Mouse (Mus musculus): ENCODE data around the gene Gria1. TPM values are rescaled to one million over a fixed set of nuclear protein-coding genes. Genes with fewer than 3 reads are reported as not detected.

Gria1 gene
- polyA plus RNA-seq (2017; shearing (Covaris generic)): not detected

DNA sequence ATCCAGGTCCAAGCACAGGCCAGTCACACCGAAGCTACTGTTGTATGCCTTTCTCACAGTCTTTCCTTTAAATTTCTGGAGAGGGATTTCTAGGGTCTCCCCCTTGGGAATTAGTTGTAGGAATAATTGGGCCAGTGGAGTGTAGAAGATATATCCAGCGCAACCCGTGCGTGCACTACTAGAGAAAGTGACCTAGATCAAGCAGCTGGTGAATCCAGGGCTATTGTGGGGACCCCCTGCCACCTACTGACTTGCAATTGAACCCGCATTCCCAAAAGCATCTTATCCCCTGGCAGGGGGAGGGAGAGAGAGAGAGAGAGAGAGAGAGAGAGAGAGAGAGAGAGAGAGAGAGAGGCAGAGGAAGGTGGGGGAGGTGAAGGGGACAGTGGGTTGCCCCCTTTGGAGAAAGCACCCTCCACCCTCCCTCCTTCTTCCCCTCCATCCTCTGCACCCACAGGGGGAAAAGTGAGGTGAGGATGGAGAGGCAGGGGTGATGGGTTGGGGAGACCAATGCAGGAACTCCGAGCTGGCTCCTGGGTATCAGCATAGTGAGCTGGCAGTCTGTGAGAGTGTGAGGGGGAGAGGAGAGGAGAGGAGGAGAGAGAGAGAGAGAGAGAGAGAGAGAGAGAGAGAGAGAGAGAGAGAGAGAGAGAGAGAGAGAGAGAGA is at the start of gene Gria1:
TSS of gene Gria1 (plus strand) at position 364 of the 667 bp plus-strand sequence.
- ATAC-seq: no peak

- no peak for ATAC-seq
Measured at GRCm38 (mm10) chr11:56961751-56962150, 49.4 kb upstream of the Gria1 start.

DNA sequence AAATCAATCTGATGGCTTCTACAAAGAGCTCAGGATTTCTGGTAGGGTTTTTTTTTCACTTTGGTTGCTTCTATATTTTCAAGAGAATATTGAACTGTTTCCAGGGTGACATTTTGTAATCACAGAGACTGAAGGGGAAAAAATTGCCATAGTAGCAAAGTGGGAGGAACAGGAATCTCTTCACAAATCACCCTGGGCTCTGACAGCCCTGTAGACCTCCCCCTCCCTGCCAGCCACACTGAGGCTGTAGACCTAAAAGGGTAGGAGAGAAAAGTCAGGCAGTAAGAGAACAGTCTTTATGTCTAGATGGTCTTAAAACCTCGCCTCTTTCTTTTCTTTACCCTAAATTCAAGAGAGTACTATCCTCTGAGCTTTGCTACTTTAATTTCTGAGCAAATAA is 38.4 kb upstream of the Gria1 start:
- no peak for ATAC-seq

DNA sequence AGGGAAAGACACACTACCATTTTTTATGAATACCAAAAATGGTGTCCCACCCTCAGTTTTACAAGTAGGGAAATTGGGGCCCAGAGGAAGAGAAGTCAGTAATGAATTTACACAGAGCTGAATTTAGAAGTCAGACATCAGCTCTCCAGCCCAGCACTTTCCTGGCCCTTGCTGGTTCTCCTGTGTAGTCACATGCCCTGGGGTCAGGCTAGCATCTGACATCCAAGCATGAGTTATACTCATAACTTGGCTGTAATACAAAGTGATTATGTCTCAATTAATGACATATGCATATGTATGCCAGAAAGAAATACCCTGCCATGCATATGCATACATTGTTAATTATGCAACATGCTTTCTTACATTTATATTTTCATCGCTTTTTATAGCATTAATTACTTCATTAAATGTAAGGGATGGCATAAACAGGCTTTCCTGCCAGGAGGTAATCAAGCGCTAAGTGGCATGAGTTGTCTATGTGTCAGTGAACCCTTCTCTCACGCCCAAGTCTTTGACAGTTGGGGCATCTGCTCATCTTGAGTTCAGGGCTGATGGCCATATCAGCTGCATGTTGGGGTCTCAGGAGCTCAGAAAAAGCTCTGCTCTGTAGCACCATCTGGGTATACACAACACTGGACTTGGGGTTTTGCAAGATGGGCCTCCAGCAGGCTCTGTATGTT is 26.7 kb upstream of the Gria1 start:
- no peak for ATAC-seq

DNA sequence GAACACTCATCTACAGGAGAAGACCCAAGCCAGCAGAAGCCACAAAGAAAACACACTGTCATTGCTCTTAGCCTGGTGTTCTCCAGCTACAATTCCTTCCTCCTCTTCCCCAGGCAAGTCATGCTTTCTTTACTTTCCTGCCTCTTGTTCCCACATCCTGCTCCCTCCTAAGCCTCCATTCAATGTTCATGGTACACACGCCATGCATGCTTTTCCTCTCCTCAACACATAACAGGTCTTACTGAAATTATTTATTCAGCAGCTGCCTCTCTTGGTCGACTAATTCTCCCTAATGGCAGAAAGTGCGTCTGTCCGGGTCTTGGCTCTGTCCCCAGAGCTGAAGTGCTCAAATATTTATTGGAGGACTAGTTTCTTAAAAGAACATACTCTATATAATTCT is 25.7 kb upstream of the Gria1 start:
- no peak for ATAC-seq

DNA sequence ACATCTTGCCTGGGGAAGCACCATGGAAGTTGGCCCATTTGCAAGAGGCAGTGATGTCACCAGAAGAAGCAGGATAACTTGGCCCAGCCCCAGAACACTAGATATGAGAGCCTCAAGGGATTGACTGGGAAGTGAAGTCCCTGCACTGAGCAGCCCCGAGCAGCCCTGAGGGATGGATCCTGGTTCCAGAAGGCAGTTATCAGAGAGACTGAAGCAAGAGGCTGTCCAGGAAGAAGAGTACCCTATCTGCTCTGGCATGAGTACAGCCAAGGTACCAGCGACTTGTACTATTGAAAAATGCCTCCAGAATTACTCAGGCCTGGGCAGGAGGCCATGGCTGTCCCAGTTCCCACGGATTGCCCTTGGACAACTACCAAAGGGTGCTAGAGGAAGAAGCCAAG is 11.6 kb upstream of the Gria1 start:
- ATAC-seq: no peak

- ATAC-seq: no peak
Measured at GRCm38 (mm10) chr11:57004611-57005010, 6.6 kb upstream of the Gria1 start.

- ATAC-seq: no peak
Measured at GRCm38 (mm10) chr11:57005341-57005740, 5.8 kb upstream of the Gria1 start.

GRCm38 (mm10) chr11:57007790-57008189 is 3.4 kb upstream of the Gria1 start:
- no peak for ATAC-seq

- ATAC-seq: no peak
Measured at GRCm38 (mm10) chr11:57010611-57011010, 576 bp upstream of the Gria1 start.

DNA sequence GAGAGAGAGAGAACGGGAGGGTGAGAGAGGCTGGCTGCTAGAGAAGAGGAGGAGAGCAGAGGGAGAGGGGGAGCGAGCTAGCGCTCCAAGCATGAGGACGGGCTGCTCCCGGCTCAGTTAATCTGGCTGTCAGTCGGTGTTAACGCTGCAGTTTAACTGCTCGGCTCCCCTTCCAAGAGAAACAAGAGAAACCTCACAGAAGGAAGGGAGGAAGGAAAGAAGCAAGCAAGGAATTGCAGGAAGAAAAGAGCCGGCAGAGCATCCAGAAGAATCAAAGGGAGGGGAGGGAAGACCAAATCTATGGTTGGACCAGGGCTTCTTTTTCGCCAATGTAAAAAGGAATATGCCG is 478 bp downstream of the Gria1 start:
- ATAC-seq: no peak

DNA sequence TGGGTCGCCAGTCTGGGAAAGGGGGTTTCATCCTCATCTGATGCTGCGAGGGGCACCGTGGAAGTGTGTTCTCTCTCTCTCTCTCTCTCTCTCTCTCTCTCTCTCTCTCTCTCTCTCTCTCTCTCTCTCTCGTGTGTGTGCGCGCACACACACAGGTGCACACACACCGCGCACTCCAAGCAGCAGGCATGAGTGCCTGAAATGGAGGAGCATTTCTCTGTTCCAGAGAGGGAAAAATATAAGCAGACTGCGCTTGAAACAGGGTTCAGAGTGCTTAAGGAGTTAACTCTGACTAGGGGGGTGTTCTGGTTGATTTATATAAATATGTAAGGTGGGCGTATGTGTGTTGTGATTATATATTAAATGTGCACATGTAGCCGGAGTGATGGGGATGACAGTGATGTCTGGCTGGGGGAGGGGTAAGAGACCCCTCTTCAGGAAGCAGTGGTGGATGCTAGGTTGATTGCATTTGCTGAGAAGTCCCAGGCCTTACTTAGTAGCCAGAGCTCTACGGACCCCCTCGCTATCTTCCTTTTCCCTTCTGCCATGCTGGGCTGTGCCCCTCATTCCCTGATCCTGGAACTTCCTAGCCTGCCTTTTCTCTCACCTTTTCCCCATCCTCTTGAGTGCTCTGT is 1.2 kb downstream of the Gria1 start:
- no peak for ATAC-seq

DNA sequence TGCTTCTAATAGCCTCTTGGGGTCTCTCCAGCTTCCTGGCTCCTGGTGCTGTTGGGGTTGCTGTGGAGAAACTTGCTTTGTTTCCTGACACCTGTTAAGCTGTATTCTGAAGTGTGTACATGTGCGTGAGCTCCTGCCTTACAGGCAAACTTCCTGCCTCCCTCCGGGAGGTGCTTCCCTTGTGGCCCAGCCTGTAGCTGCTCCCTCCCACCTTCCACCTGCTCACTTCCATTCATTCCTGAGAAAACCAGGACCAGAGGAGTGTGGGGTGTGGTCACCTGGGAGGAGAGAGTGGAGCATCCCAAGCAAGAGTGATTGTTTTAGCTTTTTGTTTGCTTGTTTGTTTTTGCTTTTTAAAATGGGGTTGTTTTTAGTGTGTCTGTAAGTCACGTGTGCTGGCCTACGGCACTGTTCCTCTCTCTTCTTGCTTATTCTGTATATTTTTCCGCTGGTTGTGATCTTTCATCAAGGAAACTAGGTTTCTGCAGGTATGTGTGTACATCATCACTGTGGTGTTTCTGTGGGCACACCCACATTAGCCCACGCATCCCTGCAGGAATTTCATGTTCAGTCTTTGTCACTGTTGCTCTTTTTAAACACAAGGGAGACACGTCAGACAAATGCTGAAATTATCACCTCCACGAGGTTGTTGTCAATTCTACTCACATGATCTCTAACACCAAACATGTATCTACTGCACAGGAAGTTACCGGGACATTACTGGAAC is 2.4 kb downstream of the Gria1 start:
- ATAC-seq: no peak

DNA sequence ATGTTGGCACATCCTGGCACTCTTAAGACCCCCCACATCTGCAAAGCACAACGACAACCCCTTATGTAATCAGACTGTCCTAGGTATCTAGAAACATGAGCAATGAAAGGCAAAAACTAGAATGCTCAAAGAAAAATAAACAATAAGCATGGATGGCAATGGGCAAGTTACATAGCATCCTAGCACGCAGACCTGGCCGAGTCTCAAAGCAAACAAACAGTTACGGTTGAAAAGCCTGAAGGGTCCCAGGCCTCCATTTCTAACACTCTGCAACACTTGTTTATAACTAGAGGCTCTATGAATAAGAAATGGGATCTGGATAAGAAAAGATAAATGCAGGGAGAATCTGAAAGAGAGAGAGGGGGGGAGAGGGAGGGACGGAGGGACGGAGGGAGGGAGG is 3.2 kb downstream of the Gria1 start:
- no peak for ATAC-seq

DNA sequence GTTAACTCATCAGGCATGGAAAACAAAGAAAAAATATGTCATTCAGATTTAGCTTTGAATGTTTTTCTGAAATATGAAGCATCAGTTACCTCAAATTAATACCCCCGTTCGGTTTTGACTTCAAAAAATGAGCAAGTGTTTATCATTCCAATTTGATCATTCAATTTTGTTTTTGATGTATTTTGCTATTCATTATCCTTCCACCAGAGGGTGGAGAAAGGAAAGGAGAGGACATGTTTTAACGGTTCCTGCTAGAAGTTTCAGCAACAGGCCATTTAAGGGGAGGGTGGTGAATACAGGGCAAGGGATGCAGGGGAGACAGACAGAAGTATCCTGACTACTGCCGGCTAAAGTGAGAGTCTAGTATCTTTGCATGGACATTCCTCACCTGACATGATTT is 7.3 kb downstream of the Gria1 start:
- no peak for ATAC-seq

DNA sequence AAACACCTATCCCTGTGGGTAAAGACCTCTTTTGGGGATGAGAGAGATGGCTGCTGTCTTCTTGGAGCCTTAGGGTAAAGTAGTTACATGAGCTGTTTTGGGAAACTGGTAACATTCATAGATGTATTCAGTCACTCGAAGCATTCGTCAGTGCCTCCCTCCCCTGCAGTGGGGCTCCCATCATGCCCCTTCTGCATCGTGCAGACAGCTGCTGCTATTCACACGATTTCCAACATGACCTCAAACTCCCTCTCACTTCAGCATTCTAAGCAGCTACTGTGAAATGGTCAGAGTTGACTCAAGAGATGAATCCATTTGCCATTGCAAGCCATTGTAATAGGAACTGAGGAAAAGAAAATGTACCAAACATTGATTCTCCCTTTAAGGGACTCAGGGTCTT is 11.2 kb downstream of the Gria1 start:
- ATAC-seq: no peak

GRCm38 (mm10) chr11:57030448-57030847 is 19.3 kb downstream of the Gria1 start:
- no peak for ATAC-seq

DNA sequence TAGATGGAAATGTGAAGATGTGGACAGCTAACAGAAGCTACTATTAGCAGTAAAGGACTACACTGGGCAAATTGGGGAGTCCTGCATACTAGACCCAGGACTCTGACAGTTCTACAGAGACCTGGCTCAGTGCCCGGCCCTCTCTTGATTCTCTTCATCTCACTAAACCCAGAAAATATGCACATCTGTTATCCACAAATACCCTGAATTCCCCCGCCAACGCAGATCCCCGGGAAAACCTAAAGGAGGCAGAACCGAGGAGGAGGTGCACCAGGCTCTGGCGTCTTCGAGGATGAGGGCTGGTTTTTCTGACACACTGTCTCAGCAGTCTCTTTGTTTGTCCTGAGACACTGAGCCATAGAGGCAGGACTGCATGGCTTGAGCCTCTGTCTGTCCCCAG is 27.6 kb downstream of the Gria1 start:
- no peak for ATAC-seq

DNA sequence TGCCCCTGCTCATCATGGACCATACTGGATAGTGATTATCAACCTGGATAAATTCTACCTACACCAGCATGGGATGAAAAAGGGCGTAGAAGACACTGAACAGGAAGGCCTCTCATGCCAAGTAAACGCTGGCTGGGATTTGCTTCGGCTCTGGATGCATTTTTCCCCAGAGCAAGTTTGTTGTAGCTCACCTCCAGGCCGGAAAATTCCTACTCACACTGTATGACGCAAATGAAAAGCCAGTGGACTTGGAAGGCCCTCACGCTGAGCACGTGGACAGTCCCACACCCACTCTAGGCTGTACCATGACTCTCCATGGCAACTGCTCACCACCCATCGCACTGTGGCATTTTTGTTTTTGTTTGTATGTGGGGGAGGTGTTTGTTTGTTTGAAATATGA is 28.1 kb downstream of the Gria1 start:
- no peak for ATAC-seq

DNA sequence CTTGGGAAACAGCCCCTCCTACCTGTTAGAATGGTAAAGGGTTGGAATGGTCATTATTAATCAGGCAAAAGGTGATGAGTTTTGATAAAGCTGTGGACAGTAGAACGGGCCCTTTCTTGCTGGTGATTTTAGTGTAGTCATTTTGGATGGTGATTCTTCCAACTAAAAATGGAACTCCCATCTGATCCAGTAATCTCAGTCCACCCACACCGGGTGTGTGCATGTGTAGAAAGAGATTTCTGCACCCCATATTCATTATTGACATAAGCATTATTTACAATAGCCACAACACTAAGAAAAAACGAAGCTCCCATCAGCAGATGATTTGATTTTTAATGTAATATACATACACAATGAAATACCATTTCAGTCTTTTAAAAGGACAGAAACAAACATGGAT is 30.9 kb downstream of the Gria1 start:
- ATAC-seq: no peak

DNA sequence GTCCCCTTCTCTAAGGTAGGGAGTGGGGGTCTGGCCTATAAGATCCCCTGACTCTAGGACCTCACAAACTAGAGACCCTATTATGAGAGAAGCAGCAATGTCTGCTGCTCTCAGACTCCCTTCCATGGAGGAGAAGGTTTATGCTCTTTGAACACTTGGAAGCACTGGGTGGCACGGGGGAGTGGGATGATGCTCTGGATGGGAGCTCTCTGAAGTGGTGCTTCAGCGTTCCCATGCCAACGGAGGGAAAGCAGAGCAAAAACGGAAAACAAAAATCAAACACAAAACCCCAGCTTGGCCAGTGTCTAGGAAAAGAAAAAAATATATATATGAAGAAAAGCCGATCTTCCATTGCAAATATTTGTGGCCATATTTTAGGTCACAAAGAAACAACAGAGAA is 33.0 kb downstream of the Gria1 start:
- ATAC-seq: no peak

GRCm38 (mm10) chr11:57051666-57052562 is 40.7 kb downstream of the Gria1 start:
- ATAC-seq: no peak

DNA sequence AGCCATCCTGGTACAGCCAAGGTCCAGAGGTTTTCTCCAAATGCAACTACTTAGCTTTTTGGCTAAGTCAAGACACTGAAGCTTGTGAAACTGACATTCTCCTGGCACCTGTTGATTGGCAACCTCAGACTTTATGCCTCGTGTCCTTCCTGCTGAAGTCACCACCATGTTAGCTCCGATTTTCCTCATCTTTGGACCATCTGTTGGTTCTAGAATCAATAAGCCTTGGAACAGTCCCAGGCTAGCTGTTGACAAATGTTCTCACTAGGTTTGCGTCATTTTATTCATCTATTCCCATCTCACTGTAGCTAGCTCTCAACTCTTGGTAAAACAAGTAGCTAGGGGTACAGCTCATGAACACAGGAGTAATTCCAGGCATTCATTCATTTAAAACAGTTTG is 51.3 kb downstream of the Gria1 start:
- no peak for ATAC-seq
